Mouse (Mus musculus) brain, embryonic 14.5 days (tissue): Measurements from ENCODE around the gene Aurka. TPM values are rescaled to one million over a fixed set of nuclear protein-coding genes. Genes with fewer than 3 reads are reported as not detected.

Source experiments
- DNase-seq: peaks from one replicate; pipeline ENCODE4 v3.0.0-alpha.2; 2011; ENCODE audit warnings: low read depth
- CTCF ChIP-seq: fragments of 200-500 bp; IDR thresholded peaks from 2 replicates; pipeline ENCODE4 v1.5.1; 2012; ENCODE audit warnings: inconsistent platforms, mild to moderate bottlenecking, moderate library complexity, borderline replicate concordance; ENCODE audit not compliant: insufficient read depth, insufficient read length; ENCODE audit errors: extremely low read depth
- POLR2A ChIP-seq: fragments of 200-500 bp; IDR thresholded peaks from 2 replicates; pipeline ENCODE4 v1.6.1; 2012; ENCODE audit warnings: mild to moderate bottlenecking, inconsistent platforms, borderline replicate concordance; ENCODE audit not compliant: poor library complexity, insufficient read depth, insufficient read length, severe bottlenecking; ENCODE audit errors: extremely low read depth
- polyA plus RNA-seq: library from polyadenylated mRNA; depleted of rRNA; stranded (reverse); fragments of >200 nt; gene quantifications from 2 replicates; pipeline ENCODE4 v1.2.3, GENCODE M21; 2012

Gene Aurka
- polyA plus RNA-seq, 1 experiment = 20.4 TPM

- TF ChIP-seq CTCF = no peak
- no peak for TF ChIP-seq POLR2A
- DNase-seq = no peak
These were observed 30.9 kb upstream of the Aurka start for GRCm38 (mm10) chr2:172401116-172401825.

GRCm38 (mm10) chr2:172399901-172400300 lies 29.6 kb upstream of the Aurka start:
- peak; percentile 30 for DNase-seq
- no peak for TF ChIP-seq CTCF
- TF ChIP-seq POLR2A = no peak

DNA sequence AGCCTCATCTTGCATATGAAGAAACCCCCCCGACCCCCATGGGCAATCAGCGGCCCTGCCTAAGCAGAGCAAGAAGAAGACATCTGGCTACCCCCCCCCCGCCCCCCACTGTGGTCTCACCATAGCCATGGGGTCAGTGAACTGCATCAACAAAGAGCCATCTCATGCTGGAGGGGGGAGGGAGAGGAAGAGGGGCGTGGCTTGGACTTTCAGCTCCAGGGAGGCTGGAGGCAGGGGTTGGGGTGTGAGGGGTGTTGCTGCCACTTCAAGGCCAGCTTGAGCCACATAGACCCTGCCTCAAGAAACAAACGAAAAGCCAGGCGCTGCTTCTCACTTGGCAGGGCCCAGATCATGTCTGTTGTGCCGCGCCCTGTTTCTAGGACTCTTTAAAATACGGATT lies 25.6 kb upstream of the Aurka start:
- TF ChIP-seq POLR2A = no peak
- no peak for TF ChIP-seq CTCF

DNA sequence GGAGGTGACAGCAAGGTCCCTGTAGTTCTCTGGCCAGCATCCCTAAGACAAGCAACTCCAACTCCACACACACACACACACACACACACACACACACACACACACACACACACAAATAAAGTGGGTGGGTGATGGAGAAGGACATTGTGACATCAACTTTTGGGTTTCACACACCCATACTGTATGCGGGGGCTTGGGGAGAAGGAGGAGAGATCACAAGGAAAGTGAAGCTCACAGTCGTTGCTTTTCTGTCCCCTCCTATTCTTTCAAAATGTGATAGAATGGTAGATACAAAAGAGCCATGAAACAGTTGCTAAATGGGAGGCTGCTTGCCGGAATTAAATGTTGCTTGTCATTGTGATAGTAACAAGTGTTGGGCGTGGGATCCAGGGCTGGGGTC lies 24.3 kb upstream of the Aurka start:
- TF ChIP-seq CTCF = no peak
- TF ChIP-seq POLR2A = no peak
- DNase-seq = no peak

More for the DNA sequence above, 25.6 kb upstream of the Aurka start:
- DNase-seq = no peak

- TF ChIP-seq CTCF (no peak), POLR2A (no peak)
These were observed 23.7 kb upstream of the Aurka start for GRCm38 (mm10) chr2:172394052-172394392.

GRCm38 (mm10) chr2:172393391-172394051 lies 23.2 kb upstream of the Aurka start, which contains the start of gene Cass4:
TSS of gene Cass4 (plus strand) at chr2:172393794.
- DNase-seq = no peak
- TF ChIP-seq CTCF (no peak), POLR2A (no peak)

More at GRCm38 (mm10) chr2:172394052-172394392, 23.7 kb upstream of the Aurka start:
- DNase-seq = no peak

GRCm38 (mm10) chr2:172392041-172392521 lies 21.7 kb upstream of the Aurka start:
- no peak for DNase-seq
- TF ChIP-seq CTCF (no peak), POLR2A (no peak)

DNA sequence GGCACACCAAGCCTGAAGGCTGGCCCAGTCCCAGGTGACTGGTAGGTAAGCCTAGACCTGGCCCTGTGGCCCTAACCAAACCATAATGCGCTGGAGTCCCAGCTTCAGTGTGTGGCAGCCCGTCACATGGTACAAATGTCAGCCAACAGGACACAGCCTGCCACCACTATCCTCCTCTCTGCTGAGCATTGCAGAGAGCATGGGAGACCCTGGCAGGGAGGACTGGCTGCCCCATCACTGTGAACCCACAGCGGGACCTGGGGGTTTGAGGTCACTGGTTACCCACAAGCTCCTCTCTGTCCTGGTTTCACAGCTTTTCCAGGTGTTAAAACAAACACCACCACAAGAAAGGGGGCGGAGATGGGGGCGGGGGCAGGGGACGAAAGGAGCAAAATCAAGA lies 20.0 kb upstream of the Aurka start:
- no peak for DNase-seq
- TF ChIP-seq POLR2A (no peak), CTCF (no peak)

- DNase-seq = no peak
- TF ChIP-seq CTCF (no peak), POLR2A (no peak)
These were observed 14.4 kb upstream of the Aurka start for GRCm38 (mm10) chr2:172384715-172385114.

- TF ChIP-seq CTCF (no peak), POLR2A (no peak)
- no peak for DNase-seq
These were observed 11.6 kb upstream of the Aurka start for GRCm38 (mm10) chr2:172381898-172382297.

DNA sequence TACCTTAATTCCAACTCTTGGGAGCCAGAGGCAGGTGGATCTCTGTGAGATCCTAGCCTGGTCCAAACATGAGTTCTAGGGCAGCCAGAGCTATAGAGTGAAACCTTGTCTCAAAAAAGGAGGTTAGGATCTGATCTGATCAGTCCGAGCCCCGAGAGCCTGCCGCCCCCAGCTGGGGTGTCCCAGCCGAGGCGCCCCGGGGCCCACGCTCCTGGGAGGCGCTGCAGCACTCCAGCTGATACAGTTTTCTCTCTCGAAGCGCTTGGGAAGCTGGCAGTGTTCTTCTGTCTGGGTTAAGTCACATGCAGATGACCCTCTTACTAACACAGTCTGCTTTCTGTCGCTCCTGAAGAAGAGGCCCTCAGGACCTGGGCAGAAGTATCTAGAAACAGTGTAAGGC lies 11.0 kb upstream of the Aurka start:
- DNase-seq = no peak
- TF ChIP-seq POLR2A = no peak
- TF ChIP-seq CTCF = no peak

- no peak for TF ChIP-seq POLR2A
- no peak for TF ChIP-seq CTCF
- no peak for DNase-seq
These were observed 10.2 kb upstream of the Aurka start for GRCm38 (mm10) chr2:172380513-172380912.

DNA sequence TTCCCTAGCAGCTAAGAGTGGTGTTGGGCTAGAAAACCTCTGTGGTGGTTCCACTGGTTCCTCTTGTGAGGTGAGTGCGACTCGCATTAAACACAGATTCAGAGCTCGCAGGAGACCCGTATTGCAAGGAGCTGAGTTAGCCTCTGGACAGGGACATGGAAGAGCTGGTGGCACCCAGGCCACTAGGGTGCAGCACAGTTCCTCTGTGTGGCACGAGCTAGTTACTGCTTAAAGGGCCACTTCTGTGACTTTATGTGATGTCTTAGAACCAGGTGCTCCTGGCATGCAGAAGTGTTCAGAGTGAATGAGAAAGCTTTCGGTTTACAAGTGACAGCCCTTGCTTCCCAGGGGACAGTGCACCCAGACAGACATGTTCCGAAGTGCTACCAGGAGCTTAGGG lies 8.0 kb upstream of the Aurka start:
- DNase-seq = peak; percentile 32
- TF ChIP-seq CTCF = peak; percentile 43; the same call in 1 of the 2 replicates
- no peak for TF ChIP-seq POLR2A
